Mouse (Mus musculus): ENCODE measurements at regions not wholly inside any gene's neighbourhood (a gene's known extent, or its start where the extent isn't known, plus 50 kb on each side); places are given as distances from the start of the nearest gene placed in this dataset.

DNA sequence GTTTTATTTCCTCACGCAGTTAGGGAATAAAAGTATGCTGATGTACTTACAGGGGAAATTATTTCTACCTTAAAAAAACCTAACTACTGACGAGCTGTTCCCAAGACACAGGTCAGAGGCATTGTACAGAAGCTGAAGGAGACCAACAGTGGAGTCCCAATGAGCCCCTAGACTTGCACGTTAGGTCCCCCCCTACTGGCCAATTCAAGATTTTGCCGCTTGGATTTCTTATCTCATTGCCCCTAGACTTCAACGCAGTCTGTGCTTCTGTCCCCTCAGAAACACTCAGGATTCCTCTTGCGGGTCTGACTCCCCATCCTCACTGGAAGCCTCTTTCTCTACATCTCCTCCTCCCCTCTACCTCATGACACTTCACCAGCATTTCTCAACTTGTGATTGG, 125.3 kb downstream of the Gm12728 start:
- DNase-seq: peak; percentile 24 to 32

DNA sequence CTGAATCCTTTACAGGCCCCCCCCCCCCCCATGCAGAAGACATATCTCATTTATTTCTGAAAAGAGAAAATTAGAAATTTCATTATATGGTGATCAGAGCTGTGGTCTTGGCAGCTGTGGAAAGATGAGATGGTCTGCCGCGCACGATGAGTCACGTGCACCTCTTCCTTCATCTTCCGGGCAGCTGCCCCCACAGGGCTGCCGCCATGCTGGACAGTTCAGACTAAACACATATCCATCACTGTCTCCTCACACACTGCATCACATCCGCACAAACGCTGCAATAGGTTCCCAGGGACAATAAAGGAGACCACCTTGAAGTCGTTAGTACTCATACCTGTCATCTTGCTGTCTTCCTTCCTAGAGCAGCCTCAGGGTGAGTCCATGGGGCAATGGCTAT, 126.6 kb downstream of the Gm12728 start:
- DNase-seq: no peak

DNA sequence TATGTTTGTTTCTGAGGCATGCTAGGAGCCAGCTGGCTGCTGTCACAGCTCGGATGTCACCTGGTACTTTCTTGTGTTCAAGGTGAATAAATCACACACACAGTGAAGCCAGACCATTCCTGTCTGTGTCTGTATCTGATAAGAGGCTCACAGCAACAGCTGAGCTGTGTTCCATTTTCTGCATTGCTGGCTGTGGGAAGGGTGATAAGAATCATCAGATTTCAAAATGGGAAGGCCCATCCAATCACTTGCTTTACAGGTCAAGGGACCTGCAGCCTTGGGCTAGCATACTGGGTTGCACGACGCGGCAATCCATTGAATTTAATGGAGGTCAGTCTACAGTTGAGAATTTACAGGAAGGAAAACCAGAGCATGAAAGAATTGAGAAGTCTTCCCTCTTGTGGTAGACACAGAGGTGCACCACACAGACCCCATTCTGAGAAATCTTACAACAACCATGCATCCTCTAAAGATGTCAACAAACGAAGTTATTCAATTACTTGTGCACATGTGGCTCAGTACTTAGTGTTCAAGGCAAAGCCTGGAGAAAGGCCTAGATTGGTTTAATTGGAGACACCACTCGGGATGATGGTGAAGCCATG, 135.2 kb downstream of the Gm12728 start:
- no peak for DNase-seq

DNA sequence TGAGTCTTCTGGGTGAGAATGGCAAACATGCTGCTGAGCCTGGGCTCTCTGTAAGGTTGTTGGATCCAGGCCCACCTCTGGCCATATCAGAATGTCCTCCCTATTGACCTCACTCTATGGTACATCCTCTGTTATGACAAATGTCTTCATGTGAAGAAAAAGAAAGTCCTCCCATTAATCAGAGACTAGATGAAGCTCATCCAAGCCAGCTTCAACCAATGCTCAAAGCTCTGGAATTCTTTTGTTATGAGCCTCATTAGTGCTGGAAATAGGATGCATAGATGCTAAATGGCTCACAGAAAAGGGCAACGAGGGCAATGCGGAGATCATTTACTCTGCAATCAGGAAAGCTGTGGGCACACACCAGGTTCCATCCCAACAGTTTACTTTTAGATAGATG, 135.8 kb downstream of the Gm12728 start:
- no peak for DNase-seq

DNA sequence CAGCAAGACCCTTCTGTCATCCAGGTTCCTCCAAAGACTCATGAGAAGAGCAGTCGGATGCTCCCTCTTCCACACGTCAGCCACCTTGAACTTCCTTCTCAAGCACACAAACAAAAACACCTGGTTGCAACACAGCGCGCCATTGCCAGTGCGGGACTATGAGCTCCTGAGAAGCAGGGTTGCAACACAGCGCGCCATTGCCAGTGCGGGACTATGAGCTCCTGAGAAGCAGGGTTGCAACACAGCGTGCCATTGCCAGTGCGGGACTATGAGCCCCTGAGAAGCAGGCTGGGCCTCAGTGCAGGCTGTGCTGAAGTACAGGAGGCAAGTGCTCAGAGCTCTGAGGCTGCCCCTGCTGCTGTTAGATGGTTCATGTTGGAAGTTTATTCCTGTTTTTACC, 140.0 kb downstream of the Gm12728 start:
- no peak for DNase-seq

DNA sequence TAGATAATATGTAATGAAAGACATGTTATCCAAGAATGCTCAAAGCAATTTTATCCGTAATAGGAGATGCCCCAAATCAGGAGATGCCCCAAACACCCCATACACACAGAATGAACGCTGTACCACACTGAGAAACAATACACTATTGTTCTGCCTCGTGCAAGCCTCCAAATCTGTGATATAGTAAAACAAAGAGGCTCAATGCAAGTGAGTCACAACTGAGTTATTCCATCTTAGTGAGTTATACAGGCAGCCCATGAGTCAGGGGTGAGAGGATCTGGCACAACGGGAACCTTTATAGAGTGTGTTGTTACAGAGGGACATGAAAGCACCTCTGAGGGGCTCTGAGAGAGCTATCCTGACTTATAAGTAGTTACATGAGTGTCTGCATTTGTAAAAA, 145.3 kb downstream of the Gm12728 start:
- DNase-seq: no peak

DNA sequence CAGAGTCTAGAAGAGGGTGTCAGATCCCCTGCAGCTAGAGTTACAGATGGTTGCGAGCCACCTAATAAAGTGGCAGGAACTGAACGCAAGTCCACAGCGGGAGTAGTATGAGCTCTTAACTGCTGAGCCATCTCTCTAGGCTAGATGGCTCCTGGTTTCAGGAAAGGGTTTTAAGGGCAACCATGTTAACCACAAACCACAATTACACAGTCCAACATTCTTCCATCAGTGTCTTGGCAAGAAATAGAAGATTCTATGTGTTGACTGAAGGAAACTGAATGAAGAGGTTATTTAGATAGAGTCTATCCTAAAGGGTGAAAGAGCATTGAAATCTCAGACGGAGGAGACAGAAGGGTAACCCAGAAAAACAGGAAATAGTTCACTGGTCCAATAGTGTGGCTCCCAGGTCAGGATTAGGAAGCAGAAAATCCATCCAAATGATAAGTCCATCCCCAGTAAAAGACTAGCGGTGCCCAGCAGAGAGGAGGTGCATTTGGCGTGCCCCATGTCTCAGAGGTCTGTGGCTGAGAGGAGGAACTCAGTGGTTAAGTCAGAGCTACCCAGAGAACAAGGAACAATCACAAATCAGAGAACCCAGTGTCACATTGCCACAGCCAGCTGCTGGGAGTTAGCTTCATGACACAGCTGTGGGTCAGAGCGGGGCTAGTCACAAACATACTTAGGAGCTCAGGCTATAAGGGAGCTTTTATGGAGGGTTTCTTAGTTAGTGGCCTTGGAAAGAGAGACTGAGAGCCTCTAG, 147.3 kb downstream of the Gm12728 start:
- DNase-seq: no peak

DNA sequence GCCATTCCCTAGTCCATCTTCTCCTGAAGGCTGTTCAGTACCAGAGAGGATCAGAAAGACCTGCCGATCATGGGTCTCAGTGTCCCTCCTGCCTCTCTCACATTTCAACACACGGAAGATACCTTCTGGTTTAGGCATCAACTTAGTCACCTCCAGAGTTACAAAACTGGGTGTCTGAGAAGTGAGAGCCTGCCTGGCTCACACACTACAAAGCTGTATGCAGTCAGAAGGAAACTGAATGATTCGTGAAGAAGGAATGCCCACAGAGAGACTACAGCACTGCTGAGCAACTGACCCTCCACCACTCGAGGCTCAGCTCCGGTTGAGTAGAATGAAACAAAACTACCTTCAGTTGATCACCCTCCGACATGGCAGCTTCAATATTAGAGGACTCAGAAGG, 147.9 kb downstream of the Gm12728 start:
- no peak for DNase-seq

DNA sequence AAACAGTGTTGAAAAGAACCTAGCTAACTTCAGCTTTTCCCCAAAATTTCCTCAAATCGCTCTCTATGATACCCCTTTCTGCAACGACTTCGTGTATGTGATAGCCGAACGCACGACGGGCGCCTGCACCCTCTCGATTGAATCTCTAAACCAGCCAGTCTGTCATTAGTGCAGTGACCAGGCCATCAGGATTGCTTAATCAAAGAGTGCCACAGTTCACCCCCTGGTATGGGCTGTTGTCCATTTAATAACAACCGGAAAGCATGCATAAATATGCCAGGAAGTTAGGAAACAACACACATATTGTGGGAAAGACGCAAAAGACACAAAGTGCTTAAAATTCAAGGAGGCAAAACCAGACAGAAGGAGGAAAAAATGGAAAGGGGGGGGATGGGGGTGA, 149.2 kb downstream of the Gm12728 start:
- DNase-seq: no peak

DNA sequence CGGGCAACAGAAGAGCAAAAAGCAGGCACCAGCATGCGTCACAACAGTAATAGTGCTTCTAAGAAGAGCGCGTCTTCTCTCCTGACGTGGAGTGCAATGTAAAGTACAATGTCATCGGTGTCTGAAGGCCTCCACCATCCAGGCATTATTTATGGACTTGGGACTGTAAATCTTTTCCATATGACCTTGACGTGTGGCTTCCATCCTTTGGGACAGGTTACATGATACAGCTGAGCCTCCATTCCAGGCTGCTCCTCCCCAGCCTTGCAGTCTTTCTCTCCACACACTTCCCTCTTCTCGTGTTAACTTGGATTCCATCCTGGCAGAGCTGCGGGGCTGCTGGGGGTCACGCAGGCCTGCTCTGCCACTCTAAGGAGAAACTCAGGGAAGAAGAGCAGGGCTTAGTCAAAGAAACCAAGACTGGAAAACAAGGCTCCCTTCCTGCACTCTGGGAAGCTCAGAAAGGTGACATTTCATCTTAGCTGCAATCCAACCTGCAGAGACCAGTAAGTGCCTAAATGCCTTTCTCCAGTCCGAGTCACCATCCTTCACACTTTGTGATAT, 150.0 kb downstream of the Gm12728 start:
- DNase-seq: no peak

DNA sequence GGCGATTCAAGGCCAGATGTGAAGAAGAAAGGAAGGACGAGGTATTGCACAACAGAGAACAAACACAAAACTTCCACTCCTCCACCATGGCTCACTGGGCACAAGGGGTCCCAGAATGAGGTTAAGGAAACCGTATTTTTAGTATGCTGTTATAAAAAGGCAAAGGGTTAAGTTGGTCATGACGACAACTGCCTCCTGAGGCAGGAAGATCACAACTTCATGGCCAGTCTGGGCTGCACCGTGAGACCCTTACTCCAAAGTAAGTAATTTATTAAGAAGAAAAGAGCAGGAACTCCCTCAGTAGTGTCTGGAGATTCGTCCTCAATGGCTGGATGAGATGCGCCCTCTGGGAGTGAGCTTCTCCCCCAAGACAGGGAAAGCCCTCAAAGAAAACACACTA, 151.2 kb downstream of the Gm12728 start:
- DNase-seq: no peak

DNA sequence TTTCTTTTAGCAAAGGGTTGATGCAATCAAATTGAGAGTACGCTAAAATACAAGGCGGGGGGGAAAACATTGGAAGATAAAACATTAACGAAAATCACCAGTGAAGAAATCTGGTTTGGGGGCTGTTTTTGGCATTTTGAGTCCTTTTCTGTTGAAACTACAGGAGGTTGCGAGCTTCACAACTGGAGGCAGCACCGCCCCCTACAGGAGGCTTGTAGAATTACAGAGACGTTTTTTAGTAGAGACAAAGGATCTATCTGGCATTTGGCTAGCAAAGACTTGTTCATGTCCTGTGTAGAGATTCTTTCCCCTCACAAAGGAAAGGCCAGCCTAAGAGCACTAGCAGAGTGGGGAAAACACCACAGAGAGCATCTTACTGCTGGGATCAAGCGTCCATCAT, 152.1 kb downstream of the Gm12728 start:
- DNase-seq: peak; percentile 49 to 53

DNA sequence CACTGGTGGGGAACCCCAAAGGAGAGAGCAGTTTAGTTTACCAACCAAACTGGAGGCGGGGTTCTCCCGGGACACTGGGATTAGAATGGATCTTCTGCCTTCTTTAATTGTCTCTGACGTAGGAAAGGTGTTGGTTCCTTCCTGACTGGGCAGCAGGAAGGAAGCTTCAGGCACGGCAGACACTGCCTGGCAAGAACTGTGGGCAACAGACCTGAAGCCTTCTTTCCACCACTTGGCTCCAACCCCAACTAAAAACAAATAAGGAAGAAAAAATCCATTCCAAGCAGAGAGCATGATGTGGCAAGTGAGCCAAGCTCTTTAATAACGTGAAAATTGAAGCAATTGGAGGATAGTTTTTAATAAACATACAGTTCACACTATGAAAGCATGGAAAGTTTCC, 155.3 kb downstream of the Gm12728 start:
- DNase-seq: no peak

DNA sequence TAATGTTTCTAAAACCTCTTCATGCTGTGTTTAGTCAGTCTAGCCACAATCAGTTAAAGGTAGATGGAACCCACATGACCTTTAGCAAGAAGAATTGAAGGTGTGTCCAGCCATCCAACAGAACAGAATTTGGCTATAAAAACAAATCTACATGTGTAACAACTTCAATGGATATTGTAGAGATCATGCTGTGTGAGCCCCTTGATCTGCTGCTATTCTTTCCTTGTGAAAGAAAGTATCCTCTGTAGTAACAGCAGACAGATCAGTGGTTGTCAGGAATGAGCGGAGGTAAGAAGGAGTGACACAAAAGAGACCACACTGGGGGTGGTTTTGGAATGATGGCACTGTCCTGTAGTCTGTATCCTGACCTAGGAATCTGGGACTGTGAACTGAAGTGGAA, 156.3 kb downstream of the Gm12728 start:
- no peak for DNase-seq

DNA sequence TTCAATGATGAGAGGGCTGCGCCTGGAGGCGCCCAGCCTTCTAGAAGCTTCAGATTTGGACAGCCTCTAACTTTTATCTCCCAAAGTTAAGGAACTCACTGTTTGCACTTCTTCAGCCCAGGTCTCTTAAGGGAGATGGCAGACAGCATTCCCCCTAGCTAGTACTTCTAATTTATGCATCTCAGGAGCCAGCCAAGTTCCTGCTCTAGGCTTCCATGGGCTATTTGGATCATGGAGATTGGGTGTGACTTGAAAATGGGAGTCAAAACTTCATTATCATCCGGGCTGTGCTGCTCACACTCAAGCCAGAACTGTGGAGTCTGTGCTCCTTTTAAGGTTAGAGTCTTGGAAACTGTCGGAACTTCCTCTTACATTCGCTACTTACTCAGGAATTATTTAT, 158.7 kb downstream of the Gm12728 start:
- no peak for DNase-seq

DNA sequence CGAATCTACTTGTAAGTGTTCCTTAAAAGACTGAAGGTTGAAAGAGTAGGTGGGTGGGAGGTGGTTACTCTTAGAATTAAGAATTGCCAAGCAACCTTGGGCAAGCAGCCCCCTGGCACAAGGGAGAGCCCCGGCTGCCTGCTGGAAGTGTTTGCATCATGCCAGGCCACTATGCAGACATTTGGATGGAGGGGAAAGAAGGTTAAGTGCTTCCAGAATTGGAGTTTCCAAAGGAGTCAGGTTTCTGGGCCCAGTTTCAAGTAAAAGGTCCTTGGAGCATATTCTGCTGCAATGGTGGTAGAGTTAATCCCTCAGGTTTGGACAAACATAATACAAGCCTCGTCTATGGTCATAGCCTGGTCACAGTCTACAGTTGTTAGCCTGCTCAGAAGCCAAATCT, 162.7 kb downstream of the Gm12728 start:
- no peak for DNase-seq

DNA sequence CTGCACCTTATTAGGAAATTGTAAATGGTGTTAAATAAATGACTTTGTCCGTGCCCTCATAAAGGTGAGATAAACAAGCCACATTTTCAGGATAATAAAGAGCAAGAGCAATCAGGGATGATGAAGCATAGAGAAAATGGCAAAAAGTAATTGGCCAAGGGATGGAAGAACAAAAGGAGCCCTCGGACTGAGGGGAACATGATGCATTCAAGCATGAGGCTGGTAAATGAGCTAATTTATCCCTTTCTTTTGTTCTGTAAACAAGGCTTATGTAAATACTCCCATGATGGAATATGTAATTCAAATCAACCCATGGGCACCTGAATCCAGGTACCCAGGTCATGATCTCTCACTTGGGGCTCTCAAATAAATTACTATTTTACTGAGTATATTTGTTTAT, 166.8 kb downstream of the Gm12728 start:
- no peak for DNase-seq

DNA sequence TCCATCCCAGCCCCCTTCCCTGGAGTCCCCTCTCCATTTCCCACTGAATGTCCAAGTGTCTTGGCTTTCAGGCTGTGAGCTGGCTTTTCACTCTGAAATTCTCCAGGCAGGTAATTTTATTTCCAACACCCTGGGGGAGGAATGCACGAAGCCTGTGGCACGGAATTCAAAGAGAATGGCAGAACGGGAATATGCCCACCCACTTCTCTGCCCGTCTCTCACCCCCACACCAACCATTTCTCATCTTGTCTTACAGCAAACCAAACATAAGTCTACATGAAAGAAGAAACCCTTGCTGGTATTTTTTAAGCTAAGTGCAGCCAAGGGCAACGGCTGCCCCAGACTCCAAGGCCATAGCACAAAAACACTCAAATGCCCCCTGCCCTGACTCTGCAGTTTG, 168.7 kb downstream of the Gm12728 start:
- no peak for DNase-seq

DNA sequence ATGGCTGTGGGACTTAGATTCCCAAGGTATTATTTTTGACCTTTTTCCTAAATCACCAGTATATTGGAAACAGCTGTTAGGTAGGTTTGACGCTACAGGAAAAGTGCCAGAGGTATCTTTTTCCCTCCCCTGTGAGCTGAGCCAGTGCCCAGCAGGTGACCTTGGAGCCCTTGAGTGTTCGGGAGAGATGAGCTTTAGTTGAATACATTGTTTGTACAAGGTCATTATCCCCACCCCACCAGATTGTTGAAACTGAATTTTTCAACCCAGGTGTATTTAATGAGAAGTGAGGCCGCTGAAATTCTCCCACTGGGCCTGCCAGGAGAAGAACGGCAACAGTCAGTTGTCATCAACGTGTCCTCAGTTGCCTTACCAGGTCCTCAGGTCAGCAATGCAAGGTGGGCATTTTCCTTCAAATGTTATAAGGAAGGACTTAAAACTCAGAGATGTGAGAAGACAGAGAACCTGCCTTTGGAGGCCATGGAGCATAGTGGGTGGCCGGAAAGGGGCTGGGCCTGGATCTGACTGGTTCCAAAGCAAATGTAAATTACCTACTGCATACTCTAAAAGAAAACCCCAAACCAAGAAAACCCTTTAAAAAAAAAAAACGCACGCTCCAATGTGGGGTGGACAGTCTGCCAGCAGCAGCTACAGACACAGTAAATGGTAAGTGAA, 172.2 kb downstream of the Gm12728 start:
- no peak for DNase-seq

DNA sequence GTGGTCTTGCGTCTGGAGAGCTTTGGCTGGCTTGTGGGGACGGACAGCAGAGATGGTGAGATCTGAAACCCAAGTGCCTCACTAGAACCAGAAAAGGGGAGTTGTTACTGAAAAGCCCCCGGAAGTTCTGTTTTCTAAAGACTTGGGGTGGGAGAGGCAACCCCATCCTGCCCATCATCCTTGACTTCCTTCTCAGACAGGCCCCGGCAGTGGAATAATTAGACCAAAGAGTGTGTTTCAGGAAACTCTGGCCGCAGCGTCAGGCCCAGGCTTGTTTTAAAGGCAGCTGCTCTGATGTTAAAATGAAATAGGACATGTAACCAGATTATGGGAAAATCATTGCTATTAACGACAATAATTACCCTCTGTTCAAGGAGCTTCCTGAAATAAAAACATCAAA, 172.9 kb downstream of the Gm12728 start:
- DNase-seq: no peak

DNA sequence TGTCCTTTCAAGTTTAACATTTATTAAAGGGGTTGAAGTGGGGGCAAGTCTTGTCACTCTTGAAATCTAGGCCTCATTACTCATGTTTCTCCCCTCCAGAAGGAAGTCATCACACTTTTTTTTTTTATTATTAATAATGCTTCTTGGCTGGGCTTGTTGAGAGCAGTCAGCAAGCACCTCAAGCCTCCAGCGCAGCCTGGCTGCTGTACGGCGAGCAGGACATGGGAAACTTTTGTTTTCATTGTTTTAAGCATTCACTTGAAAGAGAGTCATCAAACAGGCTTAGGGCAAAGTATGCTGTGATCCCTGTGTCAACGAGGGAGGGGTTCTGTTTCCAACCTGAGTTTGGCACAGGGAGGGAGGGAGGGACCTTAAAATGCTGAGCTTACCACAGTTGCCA, 178.7 kb downstream of the Gm12728 start:
- DNase-seq: no peak

DNA sequence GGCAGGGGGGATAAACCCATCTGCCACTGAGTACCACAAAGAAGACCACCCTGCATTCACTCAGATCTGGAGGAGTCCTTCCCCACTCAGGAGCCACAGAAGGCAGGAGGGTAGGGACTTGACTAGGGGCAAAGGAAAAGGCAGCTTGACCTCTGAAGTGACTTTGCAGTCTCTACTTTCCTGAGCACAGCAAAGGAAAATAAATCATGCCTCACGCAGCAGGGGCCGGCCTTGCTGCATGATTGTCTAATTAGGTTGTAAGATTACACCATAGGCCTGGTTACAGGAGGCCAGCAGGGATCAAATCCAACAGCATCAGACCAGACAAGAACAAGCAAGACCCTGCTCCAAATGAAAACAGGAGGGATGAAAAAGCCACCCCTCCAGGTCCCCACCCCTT, 180.0 kb downstream of the Gm12728 start:
- DNase-seq: no peak

DNA sequence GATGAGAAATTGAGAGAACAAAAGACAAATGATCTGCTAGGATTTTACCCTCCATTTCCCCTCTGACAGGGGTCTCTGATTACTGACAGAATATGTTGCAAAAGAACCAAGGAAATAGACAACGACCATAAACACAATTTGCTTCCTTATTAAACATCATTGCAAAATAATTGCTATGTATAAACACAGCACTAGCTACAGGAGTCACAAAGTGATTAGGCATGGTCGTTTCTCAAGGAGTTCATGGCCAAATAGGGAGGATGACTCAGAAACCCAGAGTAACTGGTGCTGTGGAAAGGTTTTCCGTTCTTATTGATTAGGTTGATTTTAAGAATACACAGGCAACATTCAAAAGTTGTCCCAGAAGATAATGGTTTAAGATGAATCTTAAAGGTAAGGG, 180.4 kb downstream of the Gm12728 start:
- DNase-seq: no peak

DNA sequence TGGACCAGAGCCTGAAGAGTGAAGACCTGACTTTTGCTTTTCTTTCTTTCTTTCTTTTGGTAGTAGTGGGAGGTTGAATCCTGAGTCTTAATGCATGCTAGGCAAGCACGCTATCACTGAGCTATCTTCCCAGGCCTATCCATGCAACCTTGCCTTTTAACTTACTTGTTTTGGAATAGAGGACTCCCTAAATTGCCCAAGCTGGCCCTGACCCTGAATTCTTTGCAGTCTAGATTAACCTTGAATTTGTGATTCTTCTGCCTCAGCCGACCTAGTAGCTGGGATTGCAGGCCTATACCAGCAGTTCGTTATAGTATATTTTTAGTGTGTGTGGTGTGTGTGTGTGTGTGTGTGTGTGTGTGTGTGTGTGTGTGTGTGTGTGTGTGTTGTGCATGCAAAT, 183.1 kb downstream of the Gm12728 start:
- DNase-seq: no peak
